Mouse (Mus musculus) kidney, embryonic 14.5 days (tissue): ENCODE results near the gene Acvr1c. TPM values are rescaled to one million over a fixed set of nuclear protein-coding genes. Genes with fewer than 3 reads are reported as not detected.

Source experiments
- ATAC-seq: fragments of 200-750 bp; cut with Nextera tagmentation; 2 replicates; pipeline ENCODE4 v1.8.0; 2017; ENCODE audit warnings: moderate number of reproducible peaks, mild to moderate bottlenecking, moderate TSS enrichment, moderate library complexity; ENCODE audit not compliant: low FRiP score, low TSS enrichment
- H3K27ac ChIP-seq: fragments of 300-500 bp; sonication (generic); 2 replicates; pipeline ENCODE4 v1.5.1; 2014; ENCODE audit warnings: low read depth, mild to moderate bottlenecking, low read length, moderate library complexity, mixed read lengths
- H3K27me3 ChIP-seq: fragments of 300-500 bp; sonication (generic); 2 replicates; pipeline ENCODE4 v1.6.1; 2014; ENCODE audit warnings: mild to moderate bottlenecking, low read length; ENCODE audit not compliant: control insufficient read depth, insufficient read depth
- H3K36me3 ChIP-seq: fragments of 300-500 bp; sonication (generic); 2 replicates; pipeline ENCODE4 v1.6.1; 2014; ENCODE audit warnings: low read length, mixed read lengths; ENCODE audit not compliant: control insufficient read depth, insufficient read depth
- H3K4me1 ChIP-seq: fragments of 300-500 bp; sonication (generic); 2 replicates; pipeline ENCODE4 v1.6.1; 2014; ENCODE audit warnings: low read length, mixed read lengths; ENCODE audit not compliant: control insufficient read depth, insufficient read depth
- H3K4me2 ChIP-seq: fragments of 300-500 bp; sonication (generic); replicated peaks from 2 replicates; pipeline ENCODE4 v1.6.1; 2014; ENCODE audit warnings: low read depth, mild to moderate bottlenecking, low read length
- H3K4me3 ChIP-seq: fragments of 300-500 bp; sonication (generic); 2 replicates; pipeline ENCODE4 v1.5.1; 2014; ENCODE audit warnings: mild to moderate bottlenecking, low read length
- H3K9ac ChIP-seq: fragments of 300-500 bp; sonication (generic); 2 replicates; pipeline ENCODE4 v1.6.1; 2014; ENCODE audit warnings: low read depth, mild to moderate bottlenecking, low read length, moderate library complexity
- H3K9me3 ChIP-seq: fragments of 300-500 bp; sonication (generic); 2 replicates; pipeline ENCODE4 v1.6.1; 2016; ENCODE audit warnings: low read length; ENCODE audit not compliant: control insufficient read depth
- WGBS: fragments of 180-500 bp; shearing (Covaris S2); extraction: QIAGEN DNeasy Blood & Tissue Kit; methylation state at CpG from one replicate; pipeline ENCODE4 v1.1.7; 2014; 5-methylcytosine and 5-hydroxymethylcytosine counted together
- polyA plus RNA-seq: library from polyadenylated mRNA; unstranded; fragments of >200 nt; fragmentation: Nextera tagmentation; extraction: Ambion mirVana; gene quantifications from 2 replicates; pipeline ENCODE4 v1.2.1, GENCODE M21; 2014

Gene Acvr1c
- polyA plus RNA-seq, 1 experiment from 2014 or later, result 0.11 TPM

- no peak for ATAC-seq
- no peak overlapping the region for H3K27ac ChIP-seq
- H3K4me3 ChIP-seq, result no peak overlapping the region
- H3K4me2 ChIP-seq, result no peak overlapping the region
- no peaks in the 10 kb centered on the region for H3K36me3 ChIP-seq
- H3K9ac ChIP-seq, result no peak overlapping the region
- 73% methylated on average over 2 of the region's 2 CpGs for WGBS
- H3K9me3 ChIP-seq, result no peaks in the 10 kb centered on the region
- H3K27me3 ChIP-seq, result no peaks in the 10 kb centered on the region
- H3K4me1 ChIP-seq, result no peaks in the 10 kb centered on the region
Observed at GRCm38 (mm10) chr2:58237487-58237886, 120.2 kb downstream of the Acvr1c start.

Other genes with a start within 250 kb of the Acvr1c start
- 0.29 and 1.0 TPM in 2 replicates for gene Cytip, start 162.4 kb downstream of the Acvr1c start, polyA plus RNA-seq
- gene Gm17409, start 112.2 kb upstream of the Acvr1c start, polyA plus RNA-seq, result 0.20 TPM in 1 of 2 replicates, not detected in the other
- 7.0 and 7.9 TPM in 2 replicates for gene Acvr1, start 209.3 kb upstream of the Acvr1c start, polyA plus RNA-seq
- gene Upp2, start 209.4 kb upstream of the Acvr1c start, polyA plus RNA-seq, result 5.9 and 10.1 TPM in 2 replicates